Mouse (Mus musculus) heart, embryonic 13.5 days (tissue): ENCODE data around the gene Trim45. TPM values are rescaled to one million over a fixed set of nuclear protein-coding genes. Genes with fewer than 3 reads are reported as not detected.

ENCODE experiments used
- ATAC-seq: fragments of 200-750 bp; cut with Nextera tagmentation; 2 replicates; pipeline ENCODE4 v1.8.0; 2017; ENCODE audit warnings: moderate TSS enrichment; ENCODE audit not compliant: insufficient number of reproducible peaks, low FRiP score, low TSS enrichment; ENCODE audit errors: extremely low read depth
- H3K27ac ChIP-seq: fragments of 300-500 bp; sonication (generic); replicated peaks from 2 replicates; pipeline ENCODE4 v1.5.1; 2015; ENCODE audit warnings: moderate library complexity, mild to moderate bottlenecking, inconsistent platforms
- H3K27me3 ChIP-seq: fragments of 300-500 bp; sonication (generic); replicated peaks from 2 replicates; pipeline ENCODE4 v1.6.1; 2015; ENCODE audit warnings: mild to moderate bottlenecking, inconsistent platforms
- H3K36me3 ChIP-seq: fragments of 300-500 bp; sonication (generic); 2 replicates; pipeline ENCODE4 v1.6.1; 2015; ENCODE audit warnings: mild to moderate bottlenecking, inconsistent platforms
- H3K4me1 ChIP-seq: fragments of 300-500 bp; sonication (generic); 2 replicates; pipeline ENCODE4 v1.6.1; 2015; ENCODE audit warnings: inconsistent platforms
- H3K4me2 ChIP-seq: fragments of 300-500 bp; sonication (generic); 2 replicates; pipeline ENCODE4 v1.6.1; 2015; ENCODE audit warnings: inconsistent platforms, mild to moderate bottlenecking, moderate library complexity
- H3K4me3 ChIP-seq: fragments of 300-500 bp; sonication (generic); 2 replicates; pipeline ENCODE4 v1.5.1; 2015; ENCODE audit warnings: moderate library complexity, mild to moderate bottlenecking, inconsistent platforms
- H3K9ac ChIP-seq: fragments of 300-500 bp; sonication (generic); 2 replicates; pipeline ENCODE4 v1.6.1; 2015; ENCODE audit warnings: inconsistent platforms, mild to moderate bottlenecking, moderate library complexity
- H3K9me3 ChIP-seq: fragments of 300-500 bp; sonication (generic); 2 replicates; pipeline ENCODE4 v1.6.1; 2016; ENCODE audit warnings: inconsistent platforms
- WGBS: fragments of 180-500 bp; shearing (Covaris S2); methylation state at CpG from one replicate; pipeline ENCODE4 v1.1.7; 2015; ENCODE audit warnings: mixed read lengths; 5-methylcytosine and 5-hydroxymethylcytosine counted together
- polyA plus RNA-seq: library from polyadenylated mRNA; unstranded; fragments of >200 nt; fragmentation: Nextera tagmentation; extraction: Ambion mirVana; gene quantifications from 2 replicates; pipeline ENCODE4 v1.2.1, GENCODE M21; 2015

The Trim45 gene
- polyA plus RNA-seq: 3.6 and 3.8 TPM in 2 replicates

- under 1% methylated on average over 39 of the region's 39 CpGs for WGBS
- Histone ChIP-seq H3K36me3 (peaks cover 16% of the 10 kb centered on the region), H3K4me1 (peaks cover 46% of the 10 kb centered on the region), H3K9me3 (no peaks in the 10 kb centered on the region), H3K4me3 (peak within 1 kb of the TSS; percentile 68), H3K4me2 (peak within 1 kb of the TSS; percentile 81), H3K27me3 (no peaks in the 10 kb centered on the region), H3K9ac (peak within 1 kb of the TSS; percentile 88), H3K27ac (peak within 1 kb of the TSS; percentile 86)
- ATAC-seq: peak; percentile 99
Measured at GRCm38 (mm10) chr3:100921825-100922505, at the start of gene Trim45. Gene Trim45, plus strand, starts transcription at chr3:100922202.

DNA sequence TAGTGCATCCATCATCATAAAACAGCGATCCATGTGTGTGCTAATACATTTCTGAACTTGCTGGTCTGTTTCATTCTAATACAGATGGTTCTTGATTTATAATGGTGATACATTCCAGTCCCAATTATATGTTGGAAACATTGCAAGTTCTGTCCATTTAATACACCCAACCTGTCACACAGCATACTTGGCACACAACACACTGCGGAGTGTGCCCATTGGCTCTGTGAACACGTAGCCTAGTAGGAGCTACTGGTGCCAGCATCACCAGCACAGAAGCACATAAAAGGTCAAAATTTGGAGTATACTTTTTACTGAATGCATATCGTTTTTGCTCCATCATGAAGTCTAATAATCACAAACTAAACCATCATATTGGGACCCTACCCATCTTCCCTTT is 44.9 kb upstream of the Trim45 start:
- WGBS: 88% methylated on average over 4 of the region's 4 CpGs
- Histone ChIP-seq H3K4me1 (no peaks in the 10 kb centered on the region), H3K36me3 (no peaks in the 10 kb centered on the region), H3K4me3 (no peak overlapping the region), H3K27ac (no peak overlapping the region), H3K4me2 (no peak overlapping the region), H3K9me3 (no peaks in the 10 kb centered on the region), H3K27me3 (no peaks in the 10 kb centered on the region), H3K9ac (no peak overlapping the region)
- ATAC-seq: no peak

DNA sequence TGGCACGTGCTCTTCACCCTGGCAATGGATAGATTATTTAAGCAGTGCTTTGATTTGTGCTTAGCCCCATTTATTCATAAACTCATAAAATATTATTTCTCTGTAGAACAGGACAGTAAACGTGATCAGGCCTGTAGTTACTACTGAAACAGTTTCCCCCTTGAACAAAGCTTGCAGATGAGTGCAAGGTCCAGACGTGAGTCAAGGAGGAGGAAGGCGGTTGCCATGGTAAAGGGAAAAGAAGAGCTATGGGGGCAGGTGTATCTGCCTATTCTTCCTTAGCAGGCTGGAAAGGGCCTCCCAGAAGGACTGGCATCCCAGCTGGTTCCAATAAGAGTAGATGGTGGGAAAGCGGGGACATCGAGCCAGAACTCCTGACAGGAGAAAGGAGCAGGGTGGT is 40.6 kb upstream of the Trim45 start:
- Histone ChIP-seq H3K27ac (no peak overlapping the region), H3K36me3 (no peaks in the 10 kb centered on the region), H3K27me3 (no peaks in the 10 kb centered on the region), H3K9ac (no peak overlapping the region), H3K4me1 (no peaks in the 10 kb centered on the region), H3K4me2 (no peak overlapping the region), H3K4me3 (no peak overlapping the region), H3K9me3 (no peaks in the 10 kb centered on the region)
- no peak for ATAC-seq
- 80% methylated on average over 6 of the region's 6 CpGs for WGBS

GRCm38 (mm10) chr3:100881843-100882634 is 40.0 kb upstream of the Trim45 start:
- H3K27ac ChIP-seq: no peak overlapping the region
- H3K4me3 ChIP-seq: no peak overlapping the region
- H3K4me1 ChIP-seq: no peaks in the 10 kb centered on the region
- WGBS: 78% methylated on average over 9 of the region's 9 CpGs
- no peak for ATAC-seq
- peaks cover 6% of the 10 kb centered on the region; the same call in 1 of the 2 replicates for H3K9me3 ChIP-seq
- no peak overlapping the region for H3K9ac ChIP-seq
- no peak overlapping the region for H3K4me2 ChIP-seq
- H3K27me3 ChIP-seq: no peaks in the 10 kb centered on the region
- H3K36me3 ChIP-seq: no peaks in the 10 kb centered on the region

DNA sequence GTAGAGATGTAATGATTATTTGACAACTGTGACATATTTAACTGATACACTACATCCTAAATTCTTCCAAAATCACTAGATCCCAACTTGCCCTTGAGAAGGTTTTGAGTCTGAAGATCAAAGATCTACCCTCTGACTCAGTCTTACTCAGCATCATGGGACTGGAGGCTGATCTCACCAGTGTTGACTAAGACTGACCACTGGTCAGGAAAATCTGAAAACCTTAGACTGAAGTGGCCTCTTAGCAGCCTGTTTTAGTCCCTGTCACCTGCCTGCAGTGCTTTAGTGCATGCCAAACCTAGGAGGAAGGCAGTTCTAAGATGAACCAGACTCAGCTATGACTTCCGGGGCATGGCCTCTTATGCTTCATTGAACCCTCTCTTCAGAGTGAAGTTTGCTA is 32.8 kb upstream of the Trim45 start:
- Histone ChIP-seq H3K27ac (no peak overlapping the region), H3K9ac (no peak overlapping the region), H3K4me1 (no peaks in the 10 kb centered on the region), H3K4me3 (no peak overlapping the region), H3K9me3 (peaks cover 6% of the 10 kb centered on the region; the same call in 1 of the 2 replicates), H3K4me2 (no peak overlapping the region), H3K27me3 (no peaks in the 10 kb centered on the region), H3K36me3 (no peaks in the 10 kb centered on the region)
- WGBS: 70% methylated on average over 1 of the region's 1 CpGs
- no peak for ATAC-seq

GRCm38 (mm10) chr3:100890406-100890805 is 31.6 kb upstream of the Trim45 start:
- Histone ChIP-seq H3K4me3 (no peak overlapping the region), H3K27ac (no peak overlapping the region), H3K4me2 (no peak overlapping the region), H3K9me3 (peaks cover 6% of the 10 kb centered on the region; the same call in 1 of the 2 replicates), H3K27me3 (no peaks in the 10 kb centered on the region), H3K9ac (no peak overlapping the region), H3K4me1 (no peaks in the 10 kb centered on the region), H3K36me3 (no peaks in the 10 kb centered on the region)
- no peak for ATAC-seq
- 79% methylated on average over 3 of the region's 3 CpGs for WGBS

- no peak overlapping the region for H3K27ac ChIP-seq
- H3K27me3 ChIP-seq: no peaks in the 10 kb centered on the region
- 58% methylated on average over 11 of the region's 11 CpGs for WGBS
- ATAC-seq: no peak
- H3K9ac ChIP-seq: no peak overlapping the region
- no peaks in the 10 kb centered on the region for H3K36me3 ChIP-seq
- peaks cover 1% of the 10 kb centered on the region; the same call in 1 of the 2 replicates for H3K4me1 ChIP-seq
- no peak overlapping the region for H3K4me2 ChIP-seq
- no peak overlapping the region for H3K4me3 ChIP-seq
- no peaks in the 10 kb centered on the region for H3K9me3 ChIP-seq
Measured at GRCm38 (mm10) chr3:100892383-100893335, 29.3 kb upstream of the Trim45 start.

GRCm38 (mm10) chr3:100895500-100895899 is 26.5 kb upstream of the Trim45 start:
- 69% methylated on average over 6 of the region's 6 CpGs for whole genome bisulfite sequencing
- H3K4me3 ChIP-seq: no peak overlapping the region
- no peak overlapping the region for H3K4me2 ChIP-seq
- H3K36me3 ChIP-seq: no peaks in the 10 kb centered on the region
- ATAC-seq: no peak
- no peak overlapping the region for H3K27ac ChIP-seq
- no peak overlapping the region for H3K9ac ChIP-seq
- no peaks in the 10 kb centered on the region for H3K27me3 ChIP-seq
- no peaks in the 10 kb centered on the region for H3K9me3 ChIP-seq
- peaks cover 4% of the 10 kb centered on the region; the same call in 1 of the 2 replicates for H3K4me1 ChIP-seq

DNA sequence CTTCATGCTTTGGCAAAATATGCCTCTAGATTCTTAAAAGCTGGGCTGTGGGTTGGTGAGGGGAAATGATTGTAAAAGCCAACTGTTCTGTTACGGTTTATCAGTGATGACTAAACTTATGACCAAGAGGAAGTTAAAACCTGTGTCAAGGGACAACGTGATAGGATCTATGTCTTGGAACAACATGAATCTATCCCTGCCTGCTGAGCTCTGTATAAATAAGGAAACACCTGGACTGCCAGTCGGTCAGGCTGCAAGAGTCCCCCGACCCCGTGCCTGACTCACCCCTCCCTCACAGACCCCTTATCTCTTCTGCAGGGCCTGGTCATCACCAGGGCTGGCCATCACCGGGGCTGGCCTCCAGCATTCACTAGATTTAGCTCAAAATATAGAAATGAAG is 15.9 kb upstream of the Trim45 start:
- no peak for ATAC-seq
- H3K27me3 ChIP-seq: no peaks in the 10 kb centered on the region
- no peak overlapping the region for H3K4me2 ChIP-seq
- 18% methylated on average over 6 of the region's 6 CpGs for whole genome bisulfite sequencing
- H3K4me3 ChIP-seq: no peak overlapping the region
- H3K4me1 ChIP-seq: peaks cover 26% of the 10 kb centered on the region
- no peak overlapping the region for H3K27ac ChIP-seq
- H3K36me3 ChIP-seq: no peaks in the 10 kb centered on the region
- H3K9me3 ChIP-seq: no peaks in the 10 kb centered on the region
- no peak overlapping the region for H3K9ac ChIP-seq

- Histone ChIP-seq H3K27ac (no peak overlapping the region), H3K4me1 (peaks cover 31% of the 10 kb centered on the region), H3K4me3 (no peak overlapping the region), H3K36me3 (no peaks in the 10 kb centered on the region), H3K9me3 (no peaks in the 10 kb centered on the region), H3K9ac (no peak overlapping the region), H3K27me3 (no peaks in the 10 kb centered on the region), H3K4me2 (no peak overlapping the region)
- no peak for ATAC-seq
- 28% methylated on average over 3 of the region's 3 CpGs for WGBS
Measured at GRCm38 (mm10) chr3:100906916-100907315, 15.1 kb upstream of the Trim45 start.

- Histone ChIP-seq H3K4me1 (peaks cover 32% of the 10 kb centered on the region), H3K27ac (no peak overlapping the region), H3K27me3 (no peaks in the 10 kb centered on the region), H3K9ac (no peak overlapping the region), H3K9me3 (no peaks in the 10 kb centered on the region), H3K4me3 (no peak overlapping the region), H3K4me2 (peak overlapping the region; percentile 16; the same call in 1 of the 2 replicates), H3K36me3 (no peaks in the 10 kb centered on the region)
- no peak for ATAC-seq
- 29% methylated on average over 6 of the region's 6 CpGs for WGBS
Measured at GRCm38 (mm10) chr3:100908594-100908993, 13.4 kb upstream of the Trim45 start.
